11 mouse cellular contexts compared by ENCODE assay signal in the genomic region with DNA sequence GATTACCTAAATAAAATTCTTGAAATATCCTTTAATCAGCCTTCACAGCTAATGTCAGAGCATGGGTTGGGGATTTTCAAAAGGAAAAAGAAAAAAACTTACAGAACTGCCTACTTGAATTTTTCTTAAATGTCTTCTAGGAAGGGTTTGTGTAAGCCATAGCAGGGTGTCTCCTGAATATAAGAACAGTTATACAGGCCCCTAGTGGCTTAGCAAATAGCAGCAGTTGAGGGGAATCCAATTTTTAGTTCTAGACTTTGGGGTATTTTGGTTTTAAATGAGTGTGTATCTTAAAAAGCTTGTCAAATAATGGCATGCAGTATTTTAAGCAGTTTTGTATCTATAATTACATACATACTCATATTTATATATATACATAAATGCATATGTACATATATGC.
DNase-seq lines count a peak whose midpoint lies in the region; ATAC-seq and TF ChIP-seq lines count a peak whose summit lies in the region.
"Had no signal": no experiment of that assay in that cellular context is flagged by ENCODE, and none has a peak within 500 bp of the region (broad histone marks: within the 10 kb centered on the region; RNA-seq: fewer than 3 reads in every experiment).

No protein-coding gene starts in this region.

- peak overlapping the region; percentile 70 for H3K4me3 ChIP-seq in left cerebral cortex, adult 2 months
- H3K4me3 ChIP-seq in forebrain, postnatal 0 days (ENCODE audit: low read depth, low read length): peak overlapping the region; percentile 85; the same call in 1 of the 2 replicates
- no peak overlapping the region for H3K4me3 ChIP-seq in myocyte
- H3K4me3 ChIP-seq: liver, embryonic 15.5 days had no signal

- no peak for TF ChIP-seq POLR2A in myocyte (IDR thresholded peaks at IDR 0.05; ENCODE audit: insufficient read length, low read depth)

- no peaks in the 10 kb centered on the region for H3K27me3 ChIP-seq in forebrain, postnatal 0 days (ENCODE audit: insufficient read depth, low read length)
- no peaks in the 10 kb centered on the region for H3K27me3 ChIP-seq in myocyte (ENCODE audit: control insufficient read depth, insufficient read depth, insufficient read length)

- H3K4me2 ChIP-seq in forebrain, postnatal 0 days (ENCODE audit: low read depth): peak overlapping the region; percentile 75
- H3K4me2 ChIP-seq in myocyte (ENCODE audit: low read depth): peak overlapping the region; percentile 65
- H3K4me2 ChIP-seq: liver, embryonic 15.5 days had no signal

- TF ChIP-seq CTCF in left cerebral cortex, adult 2 months (IDR thresholded peaks at IDR 0.05): peak; percentile 73
- peak; percentile 70 for TF ChIP-seq CTCF in forebrain, postnatal 0 days (IDR thresholded peaks at IDR 0.05; ENCODE audit: low read depth)

- no peaks in the 10 kb centered on the region for H3K9me3 ChIP-seq in forebrain, postnatal 0 days (ENCODE audit: low read length)
- H3K9me3 ChIP-seq: liver, embryonic 15.5 days had no signal

- H3K4me1 ChIP-seq in forebrain, postnatal 0 days (ENCODE audit: insufficient read depth): no peaks in the 10 kb centered on the region
- H3K4me1 ChIP-seq: liver, embryonic 15.5 days had no signal

- intact Hi-C loops in left cerebral cortex, adult 2 months (cut with DNase I): loop anchor here (5.0 to 10.0 kb wide), 3 partner anchors 120 to 483 kb away; no protein-coding TSS in a partner anchor

- H3K36me3 ChIP-seq in forebrain, postnatal 0 days (ENCODE audit: insufficient read depth): no peaks in the 10 kb centered on the region
- no peaks in the 10 kb centered on the region for H3K36me3 ChIP-seq in myocyte (ENCODE audit: control insufficient read depth, insufficient read depth)
- H3K36me3 ChIP-seq: liver, embryonic 15.5 days had no signal

- peak; percentile 26 to 53 for DNase-seq in cerebellum, postnatal 14 days
- DNase-seq in cerebellum, adult 8-10 months: no peak
- DNase-seq in left cerebral cortex, adult 2 months (ENCODE audit: extremely low spot score in 1 of 2, low spot score in 2 of 2): no peak
- no peak for DNase-seq in left cerebral cortex, adult 9 months (ENCODE audit: low spot score in 2 of 2)
- DNase-seq in forebrain, postnatal 0 days: peak; percentile 65
- no peak for DNase-seq in urinary bladder, adult 2 months (ENCODE audit: low spot score)
- DNase-seq in ovary, postnatal 10 days (ENCODE audit: low spot score): no peak
- DNase-seq: kidney, adult 2 months; thymus, postnatal 25 days had no signal

- no peak for ATAC-seq in forebrain, postnatal 0 days

- H3K79me2 ChIP-seq in myocyte (ENCODE audit: control insufficient read depth, insufficient read depth): peaks cover 27% of the 10 kb centered on the region

- no peak overlapping the region for H3K27ac ChIP-seq in left cerebral cortex, adult 2 months
- no peak overlapping the region for H3K27ac ChIP-seq in forebrain, postnatal 0 days (ENCODE audit: low read depth, low read length)
- H3K27ac ChIP-seq: liver, embryonic 15.5 days had no signal

- H3ac ChIP-seq in myocyte (ENCODE audit: control insufficient read depth, insufficient read length): no peak overlapping the region

- H3K9ac ChIP-seq in forebrain, postnatal 0 days: peak overlapping the region; percentile 94; the same call in 1 of the 2 replicates
- H3K9ac ChIP-seq: liver, embryonic 15.5 days had no signal

TF ChIP-seq in myocyte, 11 proteins besides CTCF, POLR2A, EP300 and RAD21:
- no peak for TF ChIP-seq TCF3 (IDR thresholded peaks at IDR 0.05; ENCODE audit: insufficient read length, low read depth)
- no peak for TF ChIP-seq USF1 (IDR thresholded peaks at IDR 0.05; ENCODE audit: low read depth)
- TF ChIP-seq MAX (IDR thresholded peaks at IDR 0.05; ENCODE audit: low read depth): no peak
- no peak for TF ChIP-seq CEBPB (IDR thresholded peaks at IDR 0.05; ENCODE audit: insufficient read depth, poor library complexity, severe bottlenecking)
- no peak for TF ChIP-seq REST (IDR thresholded peaks at IDR 0.05; ENCODE audit: insufficient read depth, insufficient read length)

Comparison
In these comparisons a context has a peak if more than half of its experiments do, and no peak if none do; other contexts are left out.
1. DNase-seq: peak in cerebellum, postnatal 14 days (2 of 2) and forebrain, postnatal 0 days (single experiment); none in cerebellum, adult 8-10 months (single experiment), left cerebral cortex, adult 2 months (0 of 2), left cerebral cortex, adult 9 months (0 of 2), urinary bladder, adult 2 months (single experiment) and ovary, postnatal 10 days (single experiment).